ENCODE assay signal across 9 mouse cellular contexts in genomic region chr13:71961891-71962660, GRCm38 (mm10). TPM values are rescaled to one million over a fixed set of nuclear protein-coding genes. Genes with fewer than 3 reads are reported as not detected.
DNase-seq lines count a peak whose midpoint lies in the region; ATAC-seq and TF ChIP-seq lines count a peak whose summit lies in the region.
"Had no signal": no experiment of that assay in that cellular context is flagged by ENCODE, and none has a peak within 500 bp of the region (broad histone marks: within the 10 kb centered on the region; RNA-seq: fewer than 3 reads in every experiment).

No protein-coding gene starts in this region.

- ATAC-seq in erythroblast, adult 5-6 weeks (replicated peaks; ENCODE audit: low FRiP score, poor library complexity, severe bottlenecking) = no peak

- DNase-seq in cerebellum, adult 2 months = peak; percentile 17 to 21
- DNase-seq in cerebellum, postnatal 36 days = no peak
- peak; percentile 17 for DNase-seq in R1 (ENCODE audit: low read depth, low spot score)
- peak; percentile 74 for DNase-seq in heart, embryonic 10.5 days (ENCODE audit: low spot score)
- DNase-seq in mesoderm, embryonic 11.5 days (ENCODE audit: low read depth, low spot score) = peak; percentile 45
- no peak for DNase-seq in gastrocnemius, postnatal 14 days
- DNase-seq in T-cell, adult 2 months (ENCODE audit: low spot score) = no peak
- DNase-seq: liver, embryonic 13.5 days had no signal

- no peak for TF ChIP-seq CTCF in cerebellum, adult 2 months (IDR thresholded peaks at IDR 0.05; ENCODE audit: borderline replicate concordance, insufficient read depth, low read depth, low read length)

- H3K9me3 ChIP-seq in heart, embryonic 10.5 days = no peaks in the 10 kb centered on the region
- H3K9me3 ChIP-seq: liver, embryonic 13.5 days had no signal

- no peaks in the 10 kb centered on the region for H3K36me3 ChIP-seq in heart, embryonic 10.5 days
- H3K36me3 ChIP-seq: liver, embryonic 13.5 days had no signal

- WGBS in cerebellum, adult 2 months = 5% methylated on average over 25 of the region's 25 CpGs
- whole genome bisulfite sequencing in heart, embryonic 10.5 days = 1% methylated on average over 25 of the region's 25 CpGs

- intact Hi-C loops in gastrocnemius, postnatal 14 days (cut with DNase I; ENCODE audit: low total_unique reads) = no loop called here

- peaks cover 8% of the 10 kb centered on the region; the same call in 1 of the 2 replicates for H3K27me3 ChIP-seq in cerebellum, adult 2 months (ENCODE audit: control insufficient read depth, insufficient read depth, low read length)
- peaks cover 87% of the 10 kb centered on the region for H3K27me3 ChIP-seq in heart, embryonic 10.5 days (ENCODE audit: insufficient read depth, poor library complexity, severe bottlenecking)

- TF ChIP-seq POLR2A in cerebellum, adult 2 months (IDR thresholded peaks at IDR 0.05; ENCODE audit: borderline replicate concordance, insufficient read depth, low read length) = no peak

- no peak overlapping the region for H3K27ac ChIP-seq in cerebellum, adult 2 months (ENCODE audit: insufficient read depth, low read length)
- H3K27ac ChIP-seq in heart, embryonic 10.5 days = peak overlapping the region; percentile 90
- H3K27ac ChIP-seq: liver, embryonic 13.5 days had no signal

- H3K4me3 ChIP-seq in cerebellum, adult 2 months (replicated peaks; ENCODE audit: insufficient read depth, low read depth, low read length) = no peak overlapping the region
- peak overlapping the region; percentile 70 for H3K4me3 ChIP-seq in heart, embryonic 10.5 days

- H3K4me1 ChIP-seq in cerebellum, adult 2 months (ENCODE audit: control insufficient read depth, insufficient read depth, low read length) = no peaks in the 10 kb centered on the region; the same call in 1 of the 2 replicates
- H3K4me1 ChIP-seq in heart, embryonic 10.5 days = peaks cover 37% of the 10 kb centered on the region
- H3K4me1 ChIP-seq: liver, embryonic 13.5 days had no signal

RNA-seq across cellular contexts. Expression of gene Irx1, which starts 1.4 kb away (rescaled TPM):
- 21.2 and 22.4 TPM in 2 replicates for polyA plus RNA-seq in cerebellum, adult 2 months (2012; rRNA removed)
- 1.7 and 1.9 TPM in 2 replicates for polyA plus RNA-seq in heart, embryonic 10.5 days (2016; fragmentation: Nextera tagmentation; extraction: Ambion mirVana)
- not detected in 2 replicates for total RNA-seq in erythroblast, adult 5-6 weeks (2015; ENCODE audit: low replicate concordance)
- not detected in 2 replicates for total RNA-seq in erythroblast, adult 5-6 weeks (2017; ENCODE audit: low replicate concordance)
- total RNA-seq in gastrocnemius, postnatal 14 days (2021) = under 1 TPM in 1 of 2 experiments, not detected in 1; 0.18 TPM
- polyA plus RNA-seq: liver, embryonic 13.5 days had no signal

Comparison
In these comparisons a context has a peak if more than half of its experiments do, and no peak if none do; other contexts are left out.
1. DNase-seq: peak in cerebellum, adult 2 months (2 of 2), R1 (single experiment), heart, embryonic 10.5 days (single experiment) and mesoderm, embryonic 11.5 days (single experiment); none in cerebellum, postnatal 36 days (0 of 2), gastrocnemius, postnatal 14 days (single experiment) and T-cell, adult 2 months (single experiment).